Mouse (Mus musculus) forebrain, embryonic 12.5 days (tissue): ENCODE results near the gene Nr1d2. TPM values are rescaled to one million over a fixed set of nuclear protein-coding genes. Genes with fewer than 3 reads are reported as not detected.

Source experiments
- microRNA-seq: library from miRNA; unstranded; fragments of <30 nt; microRNA quantifications from one replicate; pipeline ENCODE4, GENCODE M21; 2017
- polyA plus RNA-seq: library from polyadenylated mRNA; unstranded; fragments of >200 nt; fragmentation: Nextera tagmentation; extraction: Ambion mirVana; gene quantifications from 2 replicates; pipeline ENCODE4 v1.2.1, GENCODE M21; 2016

The Nr1d2 gene
- polyA plus RNA-seq, 1 experiment from 2014 or later = 7.0 TPM

Small RNAs within 50 kb of the gene (microRNA-seq; reads per million reads assigned to microRNA genes)
- not detected for gene Gm44469

Other genes starting within 250 kb of the Nr1d2 start
- 17.5 and 19.3 TPM in 2 replicates for gene Nkiras1, start 32.0 kb upstream of the Nr1d2 start, polyA plus RNA-seq
- 340 and 366 TPM in 2 replicates for gene Rpl15, start 32.3 kb upstream of the Nr1d2 start, polyA plus RNA-seq
- 175 and 177 TPM in 2 replicates for gene Ube2e1, start 92.7 kb upstream of the Nr1d2 start, polyA plus RNA-seq